Mouse (Mus musculus) lung, postnatal 14 days (tissue): ENCODE data around the gene Lipt1.

Experiments
- DNase-seq: peaks from one replicate; pipeline ENCODE4 v3.0.0; 2021

The Lipt1 gene

DNA sequence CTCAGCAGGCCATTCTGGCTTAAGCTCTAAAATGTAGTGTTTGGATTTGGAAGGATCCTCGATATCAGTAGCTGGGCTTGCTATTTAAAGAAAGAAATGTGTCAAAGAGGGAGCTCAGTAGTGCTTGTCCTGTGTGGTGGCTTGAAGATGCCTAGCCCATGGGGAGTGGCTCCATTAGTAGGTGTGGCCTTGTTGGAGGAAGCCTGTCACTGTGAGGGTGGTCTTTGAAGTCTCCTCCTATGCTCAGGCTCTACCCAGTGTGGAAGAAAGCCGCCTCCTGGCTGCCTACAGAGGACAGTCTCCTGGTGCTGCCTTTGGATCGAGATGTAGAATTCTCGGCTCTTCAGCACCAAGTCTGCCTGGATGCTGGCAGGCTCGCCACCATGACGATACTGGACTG, 28.8 kb downstream of the Lipt1 start:
- DNase-seq, result no peak

DNA sequence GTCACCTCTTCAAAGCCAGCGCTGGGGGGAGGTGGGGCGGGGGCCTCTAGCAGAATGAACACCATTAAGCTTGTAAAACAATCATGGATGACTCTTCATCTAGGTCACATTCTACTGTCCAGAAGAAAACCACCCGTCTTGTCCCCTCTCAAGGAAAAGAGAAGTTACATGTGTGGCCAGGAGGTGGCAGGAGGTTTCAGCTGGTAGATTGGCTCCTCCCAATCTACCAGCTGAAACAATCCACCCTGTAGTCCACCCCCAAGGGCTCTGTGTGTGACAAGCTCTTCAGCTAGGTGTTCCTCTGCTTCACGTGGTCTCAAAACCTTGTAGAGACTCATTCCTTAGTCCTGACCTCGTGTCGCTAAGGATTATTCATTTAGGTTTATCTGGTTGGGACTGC, 31.6 kb downstream of the Lipt1 start:
- peak; percentile 34 for DNase-seq

GRCm38 (mm10) chr1:37912751-37913150, 41.2 kb downstream of the Lipt1 start:
- no peak for DNase-seq

GRCm38 (mm10) chr1:37916393-37916792, 44.9 kb downstream of the Lipt1 start, which contains the start of gene Lyg2:
Lyg2 (minus strand) TSS chr1:37916493.
- no peak for DNase-seq

- no peak for DNase-seq
These were observed 46.1 kb downstream of the Lipt1 start for GRCm38 (mm10) chr1:37917666-37918065.

GRCm38 (mm10) chr1:37918096-37918495, 46.6 kb downstream of the Lipt1 start:
- DNase-seq, result no peak

DNA sequence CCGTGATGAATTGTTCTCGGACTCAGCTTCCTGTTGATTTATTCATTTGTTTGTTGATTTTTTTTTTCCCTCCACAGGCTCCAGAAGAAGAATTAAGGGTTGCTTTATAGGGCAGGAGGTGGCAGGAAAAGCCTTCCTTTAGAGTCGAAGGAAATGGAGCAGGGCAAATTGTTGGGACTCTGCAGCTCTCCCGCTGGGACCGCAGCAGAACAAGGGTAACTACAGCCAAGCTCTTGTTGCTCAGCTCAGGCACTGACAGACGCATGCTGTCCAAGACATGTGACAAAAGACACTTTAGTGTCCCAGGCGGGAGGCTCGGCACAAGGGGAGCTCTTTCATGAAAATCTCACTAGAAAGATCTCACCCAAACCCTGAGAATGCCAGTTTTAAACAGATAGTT, 51.0 kb downstream of the Lipt1 start:
- no peak for DNase-seq
